Mouse (Mus musculus): ENCODE results near the gene Gadl1.

Gadl1 gene

DNA sequence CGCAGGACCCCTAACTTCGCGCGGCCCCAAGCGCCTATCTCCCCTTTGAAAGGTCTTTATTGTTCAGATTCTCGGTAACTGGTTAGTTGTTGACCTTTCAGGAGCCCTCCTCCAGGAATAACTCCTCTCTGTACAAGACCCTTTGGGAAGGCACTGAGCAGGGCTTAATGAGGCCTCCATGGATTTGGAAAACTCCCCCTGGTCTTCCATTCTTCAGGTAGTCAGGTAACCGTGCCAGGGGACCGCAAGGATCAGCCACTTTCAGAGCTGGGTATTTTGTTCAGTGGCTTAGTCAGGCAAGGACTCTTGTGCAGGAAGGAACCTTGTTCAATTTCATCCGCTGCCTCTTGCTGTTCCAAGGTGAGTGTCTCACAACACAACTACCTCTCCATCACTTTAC, at the start of gene Gadl1:
Gadl1 (plus strand) TSS at position 301 of the 400 bp plus-strand sequence.
- DNase-seq, result no peak

GRCm38 (mm10) chr9:115862802-115863201, 46.5 kb upstream of the Gadl1 start:
- DNase-seq, result no peak

- peak; percentile 3 for DNase-seq
These were observed 45.9 kb upstream of the Gadl1 start for GRCm38 (mm10) chr9:115863326-115863725.

DNA sequence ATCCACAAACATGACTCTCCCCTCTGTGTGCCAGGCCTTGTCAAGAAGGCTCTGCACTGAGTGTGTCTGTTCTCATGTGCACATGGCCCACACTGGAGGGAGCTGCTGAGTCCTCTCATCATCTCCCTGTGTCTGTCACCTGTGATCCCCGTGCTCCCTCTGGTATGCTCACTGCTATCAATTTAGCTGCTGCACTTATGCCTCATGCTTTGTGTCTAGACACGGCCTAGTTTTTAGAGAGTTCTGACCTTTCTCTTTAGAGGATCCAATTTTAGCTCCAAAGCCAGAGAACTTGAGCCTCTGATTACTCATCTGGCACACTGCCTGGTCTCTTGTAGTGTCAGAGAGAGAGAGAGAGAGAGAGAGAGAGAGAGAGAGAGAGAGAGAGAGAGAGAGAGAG, 42.0 kb upstream of the Gadl1 start:
- peak; percentile 2 for DNase-seq

DNA sequence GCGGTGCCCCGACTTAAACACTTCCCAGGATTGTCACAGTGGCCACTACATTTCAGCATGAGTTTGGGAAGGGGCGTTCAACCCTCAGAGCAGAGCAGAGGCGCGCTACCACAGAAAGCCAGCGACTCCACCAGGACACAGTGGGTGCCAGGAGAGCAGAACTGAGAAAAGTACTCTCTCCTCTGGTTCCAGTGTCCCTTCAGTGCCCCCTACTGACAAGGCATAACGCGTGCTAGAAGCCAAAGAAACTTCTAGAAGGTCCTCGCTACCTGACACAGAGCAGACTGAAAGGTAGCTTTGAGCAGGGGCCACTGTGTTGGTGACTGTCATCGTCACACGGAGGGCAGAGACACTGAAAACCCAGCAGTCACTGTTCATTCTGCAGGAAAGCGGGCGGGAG, 39.1 kb upstream of the Gadl1 start:
- no peak for DNase-seq

DNA sequence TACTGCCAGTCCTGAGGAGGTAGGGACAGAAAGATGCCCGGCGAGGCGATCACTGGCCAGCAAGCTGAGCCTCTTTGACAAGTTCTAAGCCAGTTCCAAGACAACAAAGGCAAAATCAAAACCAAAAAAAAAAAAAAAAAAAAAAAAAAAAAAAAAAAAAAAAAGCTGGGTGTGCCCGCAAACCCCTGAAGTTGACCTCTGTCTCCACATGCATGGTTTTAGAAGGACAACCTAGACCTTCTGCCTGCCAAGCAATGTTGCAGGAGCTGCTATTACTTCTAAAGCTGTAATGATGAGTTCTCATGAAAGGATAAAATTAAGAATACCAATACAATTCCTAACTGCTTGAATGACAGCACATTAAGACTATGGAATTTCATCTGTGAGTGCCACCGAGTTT, 38.6 kb upstream of the Gadl1 start:
- DNase-seq, result no peak

GRCm38 (mm10) chr9:115880500-115880899, 28.8 kb upstream of the Gadl1 start:
- no peak for DNase-seq

GRCm38 (mm10) chr9:115881137-115881536, 28.1 kb upstream of the Gadl1 start:
- no peak for DNase-seq

- DNase-seq, result no peak
These were observed 26.5 kb upstream of the Gadl1 start for GRCm38 (mm10) chr9:115882627-115883200.

- no peak for DNase-seq
These were observed 25.8 kb upstream of the Gadl1 start for GRCm38 (mm10) chr9:115883413-115883812.

- DNase-seq, result no peak
These were observed 21.7 kb upstream of the Gadl1 start for GRCm38 (mm10) chr9:115887571-115887970.

GRCm38 (mm10) chr9:115893131-115893530, 16.1 kb upstream of the Gadl1 start:
- DNase-seq, result no peak

DNA sequence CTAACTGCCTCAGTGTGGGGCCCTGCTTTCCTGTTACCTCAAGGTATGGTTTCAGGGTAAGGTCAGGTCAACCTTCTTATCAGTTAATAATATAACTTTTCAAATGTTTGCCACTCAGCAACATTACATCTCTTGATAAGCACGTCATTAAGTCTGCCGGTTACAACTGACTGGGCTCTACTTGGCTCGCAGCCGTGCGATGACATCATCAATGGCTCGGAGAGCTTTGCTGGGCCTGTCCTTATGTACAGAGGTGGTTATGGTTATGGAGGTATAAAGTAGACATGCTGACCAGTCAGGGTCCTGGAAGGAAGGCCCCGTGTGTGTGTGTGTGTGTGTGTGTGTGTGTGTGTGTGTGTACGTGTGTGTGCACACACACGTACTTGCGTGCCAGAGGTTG, 15.3 kb upstream of the Gadl1 start:
- no peak for DNase-seq

- no peak for DNase-seq
These were observed 930 bp upstream of the Gadl1 start for GRCm38 (mm10) chr9:115908325-115908724.

DNA sequence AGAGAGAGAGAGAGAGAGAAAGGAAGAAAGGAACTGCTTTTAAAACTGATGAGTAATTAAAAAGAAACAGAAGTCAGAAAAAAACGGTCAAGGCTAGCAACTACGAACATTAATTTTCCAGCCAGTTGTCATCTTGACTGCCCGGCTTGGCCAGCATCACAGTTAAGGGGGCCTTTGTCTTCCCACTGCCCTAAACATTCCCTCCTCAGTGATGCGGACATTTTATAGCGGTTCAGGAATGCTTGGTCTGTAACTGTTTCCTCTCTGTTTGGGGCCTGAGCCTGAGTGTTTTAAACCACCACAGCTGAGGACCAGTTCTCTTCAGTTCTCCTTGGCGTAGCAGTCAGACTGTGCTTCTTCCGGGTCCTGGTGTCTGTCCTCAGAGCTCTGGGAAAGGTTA, 4.8 kb downstream of the Gadl1 start:
- DNase-seq, result no peak

GRCm38 (mm10) chr9:115915586-115916270, 6.5 kb downstream of the Gadl1 start:
- DNase-seq, result peak; percentile 5

DNA sequence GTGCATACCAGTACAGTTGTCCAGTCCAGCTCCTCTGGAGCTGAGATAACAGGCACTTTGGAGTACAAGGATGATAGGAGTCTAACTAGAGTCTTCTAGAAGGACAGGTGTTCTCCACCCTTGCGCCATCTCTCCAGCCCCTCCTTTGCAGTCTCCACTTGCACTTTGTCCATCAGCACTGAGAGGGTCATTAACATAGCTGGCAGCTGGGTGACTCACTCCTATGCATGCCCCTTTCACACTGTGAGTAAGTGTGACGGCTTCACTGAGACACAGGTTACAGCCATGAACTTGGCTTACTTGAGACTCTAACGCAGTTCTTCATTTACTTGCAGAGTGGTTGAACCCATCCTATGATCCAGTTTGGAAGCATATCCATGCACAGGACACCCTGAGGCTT, 10.5 kb downstream of the Gadl1 start:
- no peak for DNase-seq

DNA sequence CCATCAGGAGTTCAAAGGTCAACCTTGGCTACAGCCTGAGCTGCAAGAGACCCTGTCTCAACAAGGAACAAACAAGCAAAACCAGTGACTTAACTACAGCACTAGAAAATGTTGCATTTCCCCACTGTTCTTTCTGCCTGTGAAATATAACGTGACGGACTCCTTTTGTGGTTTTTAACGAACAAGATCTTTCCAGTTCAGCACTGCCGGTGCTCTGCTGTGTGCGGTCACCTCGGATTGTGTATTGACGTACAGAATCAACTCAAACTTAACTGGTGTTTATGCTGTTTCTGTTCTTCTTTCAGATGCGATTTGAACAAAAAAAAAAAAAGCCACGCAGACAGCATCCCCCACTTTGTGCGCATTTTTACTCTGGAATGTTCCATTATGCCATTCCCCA, 13.4 kb downstream of the Gadl1 start:
- no peak for DNase-seq

DNA sequence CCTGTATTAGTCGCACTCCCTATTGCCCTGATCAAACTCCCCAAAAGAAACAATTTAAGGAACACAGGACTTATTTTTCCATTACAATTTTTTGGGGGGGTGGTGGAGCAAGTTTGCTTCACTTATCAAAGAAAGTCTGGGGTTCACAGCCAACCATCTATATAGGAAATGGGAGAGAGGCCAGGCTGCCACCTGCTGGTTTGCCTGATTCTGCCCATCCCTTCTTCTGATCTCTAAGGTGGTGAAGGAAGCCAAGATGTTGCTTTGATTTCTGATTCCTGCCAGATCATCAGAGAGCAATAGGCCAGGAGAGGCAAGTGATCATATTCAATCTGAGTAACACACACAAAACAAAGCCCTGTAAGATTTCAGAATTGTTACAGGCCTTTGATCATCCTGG, 14.8 kb downstream of the Gadl1 start:
- no peak for DNase-seq

DNA sequence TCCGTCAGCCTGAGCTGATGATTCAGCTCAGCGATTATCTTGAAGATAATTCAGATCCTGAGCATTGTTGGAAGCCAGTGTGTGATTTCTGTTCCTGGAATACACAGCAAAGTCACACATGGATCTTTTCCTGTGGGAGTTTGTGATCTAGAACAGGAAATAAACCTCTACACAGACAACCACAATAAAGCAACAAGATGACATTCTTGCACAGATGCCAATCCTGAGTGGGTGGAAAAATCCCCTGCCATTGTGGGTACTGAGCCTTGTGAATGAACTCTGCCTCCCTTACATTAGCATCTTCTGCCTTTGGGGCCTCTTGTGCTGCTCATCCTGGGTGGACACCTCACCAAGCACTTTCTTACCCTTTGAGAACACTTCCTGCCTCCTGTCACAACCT, 22.5 kb downstream of the Gadl1 start:
- DNase-seq, result no peak

- no peak for DNase-seq
These were observed 23.5 kb downstream of the Gadl1 start for GRCm38 (mm10) chr9:115932741-115933140.

- DNase-seq, result no peak
These were observed 24.1 kb downstream of the Gadl1 start for GRCm38 (mm10) chr9:115933243-115933964.

DNA sequence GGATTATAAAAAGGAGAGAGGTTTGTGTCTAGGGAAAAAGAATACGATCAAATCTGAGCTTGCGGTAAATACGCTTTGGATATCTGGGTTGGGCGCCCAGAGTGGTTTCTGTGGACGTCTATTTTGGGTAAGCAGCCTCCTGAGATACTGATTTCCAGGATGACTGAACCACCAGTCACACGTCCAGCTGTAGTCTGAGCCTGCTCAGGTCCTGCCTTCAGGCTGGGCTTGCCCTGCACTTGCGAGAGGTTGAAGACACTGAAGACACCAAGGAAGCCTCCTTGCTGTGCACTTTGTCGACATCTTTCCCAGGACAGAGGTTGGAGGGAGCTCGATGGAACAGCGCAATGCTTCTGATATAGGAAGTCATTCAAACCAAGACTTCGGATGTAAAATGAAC, 25.0 kb downstream of the Gadl1 start:
- no peak for DNase-seq

GRCm38 (mm10) chr9:115936350-115936749, 27.1 kb downstream of the Gadl1 start:
- no peak for DNase-seq

Measured in cerebellum, adult 9-10 months (tissue).